Mouse (Mus musculus) olfactory bulb, adult 2 months (tissue): Measurements from ENCODE around the gene Tfpi. TPM values are rescaled to one million over a fixed set of nuclear protein-coding genes. Genes with fewer than 3 reads are reported as not detected.
"Not testable (repeated sequence)": the region's sequence is repeated elsewhere in the genome, so short reads cannot be mapped to it uniquely, and the experiment has no call there.

ENCODE experiments used
- H3K27ac ChIP-seq: fragments of 200-500 bp; 2 replicates; pipeline ENCODE4 v1.5.1; 2012; ENCODE audit warnings: low read depth, low read length; ENCODE audit not compliant: insufficient read depth
- H3K4me1 ChIP-seq: fragments of 200-500 bp; 2 replicates; pipeline ENCODE4 v1.6.1; 2012; ENCODE audit warnings: low read length; ENCODE audit not compliant: control insufficient read depth, insufficient read depth
- H3K4me3 ChIP-seq: fragments of 200-500 bp; 2 replicates; pipeline ENCODE4 v1.5.1; 2012; ENCODE audit warnings: mild to moderate bottlenecking, low read depth, low read length, moderate library complexity; ENCODE audit not compliant: insufficient read depth
- CTCF ChIP-seq: fragments of 200-500 bp; IDR thresholded peaks from 2 replicates; pipeline ENCODE4 v1.5.1; 2012; ENCODE audit warnings: low read depth, mild to moderate bottlenecking, low read length, moderate library complexity; ENCODE audit not compliant: insufficient read depth
- POLR2A ChIP-seq: fragments of 200-500 bp; IDR thresholded peaks from 2 replicates; pipeline ENCODE4 v1.6.1; 2012; ENCODE audit warnings: mild to moderate bottlenecking, low read depth, low read length, moderate library complexity; ENCODE audit not compliant: insufficient read depth
- WGBS: fragments of 180-500 bp; shearing (Covaris S2); methylation state at CpG from one replicate; pipeline ENCODE4 v1.1.7; 2018; 5-methylcytosine and 5-hydroxymethylcytosine counted together
- polyA plus RNA-seq: library from polyadenylated mRNA; stranded (reverse); fragments of >200 nt; gene quantifications from 2 replicates; pipeline ENCODE4 v1.2.4, GENCODE M21; 2012; ENCODE audit warnings: low replicate concordance; ENCODE audit not compliant: missing spikeins, insufficient read depth, insufficient read length

Gene Tfpi
- polyA plus RNA-seq, 1 experiment, result not detected

DNA sequence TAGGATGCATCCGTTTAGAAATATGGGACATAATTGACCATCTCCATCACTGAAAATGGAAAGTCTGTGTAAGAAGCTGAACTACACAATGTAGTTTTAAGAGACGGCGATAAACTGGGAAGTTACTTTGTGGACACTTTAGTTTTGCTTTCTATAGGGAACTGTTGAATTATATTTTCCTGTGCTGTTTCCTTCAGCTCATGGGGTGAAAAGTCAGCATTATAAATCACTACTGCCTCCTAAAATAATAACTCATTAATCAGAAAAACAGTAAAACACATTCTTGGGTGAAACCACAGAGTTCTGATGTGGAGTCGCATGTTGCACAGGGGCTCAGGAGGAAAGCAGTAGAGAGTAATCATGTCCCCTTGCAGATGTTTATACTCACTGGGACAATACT lies 50.0 kb downstream of the Tfpi start:
- Histone ChIP-seq H3K4me1 (no peaks in the 10 kb centered on the region; the same call in 1 of the 2 replicates), H3K4me3 (no peak overlapping the region), H3K27ac (no peak overlapping the region)
- 92% methylated on average over 4 of the region's 4 CpGs for WGBS
- TF ChIP-seq POLR2A (no peak), CTCF (no peak)

DNA sequence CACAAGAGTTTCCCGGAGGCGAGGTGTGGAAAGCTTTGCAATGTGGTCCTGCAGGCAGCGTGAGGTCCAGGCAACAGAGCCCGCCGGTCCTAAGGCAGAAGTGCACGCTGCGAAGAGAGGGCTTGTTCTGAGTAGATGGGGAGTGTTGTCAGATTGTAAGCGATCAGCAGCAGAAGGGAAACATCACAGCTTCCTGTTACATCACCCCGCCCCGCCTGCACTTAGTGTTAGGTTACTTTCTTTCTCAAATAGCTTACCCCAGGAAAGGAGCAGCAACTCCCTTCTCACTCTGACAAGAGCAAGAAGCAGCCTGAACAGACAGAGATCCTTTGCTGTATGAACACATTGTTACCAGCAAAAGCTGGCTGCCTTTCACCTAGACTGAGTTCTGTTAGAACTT lies 51.4 kb downstream of the Tfpi start, which contains the start of gene Calcrl:
Calcrl (minus strand) TSS at position 274 of the 400 bp plus-strand sequence.
- Histone ChIP-seq H3K4me3 (peak within 1 kb of the TSS; percentile 25), H3K4me1 (no peaks in the 10 kb centered on the region; the same call in 1 of the 2 replicates), H3K27ac (no peak within 1 kb of the TSS)
- 2% methylated on average over 10 of the region's 10 CpGs for WGBS
- no peak for TF ChIP-seq CTCF

DNA sequence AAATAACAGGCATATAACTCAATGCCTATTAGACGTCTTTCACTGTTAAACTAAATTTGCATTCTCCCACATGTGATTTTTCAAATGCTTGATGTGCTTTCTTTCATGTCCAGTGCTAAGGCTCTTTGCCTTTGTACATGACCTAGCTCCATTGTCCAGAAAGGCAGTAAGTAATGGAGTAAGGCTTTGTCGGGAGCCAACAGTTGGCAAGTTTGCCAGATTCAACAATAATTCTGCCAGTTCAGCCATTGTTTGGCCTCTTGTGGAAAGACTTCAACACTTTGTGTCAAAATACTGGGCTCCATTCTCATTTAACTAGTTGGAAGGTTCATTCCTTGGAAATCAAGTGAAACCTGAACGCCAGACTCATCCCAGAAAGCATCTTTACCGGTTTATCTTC lies 60.1 kb downstream of the Tfpi start:
- no peak for TF ChIP-seq POLR2A
- no peak for TF ChIP-seq CTCF
- H3K4me3 ChIP-seq, result no peak overlapping the region
- WGBS, result 54% methylated on average over 4 of the region's 4 CpGs
- no peak overlapping the region for H3K27ac ChIP-seq
- H3K4me1 ChIP-seq, result no peaks in the 10 kb centered on the region

DNA sequence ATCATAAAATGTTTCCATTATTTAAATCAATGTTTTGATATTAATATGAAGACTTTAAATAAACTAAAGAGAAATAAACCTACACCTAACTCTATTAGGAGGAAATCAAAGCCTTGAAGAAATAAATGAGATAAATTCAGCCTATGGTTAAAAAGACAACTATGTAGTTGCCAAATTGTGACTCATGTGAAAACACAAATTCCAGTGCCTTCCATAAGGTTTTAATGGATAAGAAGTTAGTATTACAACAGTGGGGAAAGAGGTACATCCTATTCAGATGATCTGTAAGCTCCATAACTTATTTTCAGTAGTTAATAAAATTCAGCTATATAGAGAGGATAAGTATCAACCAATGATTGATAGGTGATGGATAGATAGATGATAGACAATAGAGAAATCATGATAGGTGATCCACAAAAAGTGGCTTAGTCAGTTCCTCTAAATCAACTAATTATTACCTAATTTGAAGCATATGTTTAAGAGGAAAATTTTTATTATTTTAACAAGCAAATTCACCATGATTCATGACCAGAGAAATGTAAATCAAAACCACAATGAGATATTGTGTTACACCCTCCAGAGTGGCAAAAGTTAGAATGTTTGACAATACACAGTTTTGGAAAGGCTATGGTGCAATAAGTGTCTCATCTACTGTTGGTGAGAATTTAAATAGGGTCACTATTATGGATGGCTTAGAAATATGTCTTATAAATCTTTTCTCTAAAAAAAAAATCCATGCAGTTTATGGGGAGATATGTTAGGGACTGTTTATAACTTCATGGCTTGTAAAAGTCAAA lies 66.6 kb downstream of the Tfpi start:
- TF ChIP-seq POLR2A, result no peak
- no peak for TF ChIP-seq CTCF
- H3K4me3 ChIP-seq, result no peak overlapping the region
- no peaks in the 10 kb centered on the region for H3K4me1 ChIP-seq
- no peak overlapping the region for H3K27ac ChIP-seq

DNA sequence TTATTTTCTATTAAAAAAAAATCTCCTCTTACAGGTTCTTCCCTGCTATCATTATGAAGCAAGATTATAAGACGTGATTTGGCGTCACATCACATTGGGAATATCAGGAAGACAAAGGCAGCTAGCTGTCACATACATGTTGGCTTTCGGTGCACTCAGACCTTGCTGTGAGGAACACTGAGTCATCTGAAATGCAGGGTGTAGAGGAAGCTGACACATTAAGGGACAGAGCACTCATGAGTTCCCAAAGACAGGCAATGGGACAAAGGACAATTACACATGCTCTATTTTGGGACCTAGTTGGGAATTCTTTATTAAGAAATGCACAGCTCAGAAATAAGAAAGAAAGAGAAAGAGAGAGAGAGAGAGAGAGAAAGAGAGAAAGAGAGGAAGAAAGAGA lies 71.7 kb downstream of the Tfpi start:
- H3K27ac ChIP-seq, result no peak overlapping the region
- no peaks in the 10 kb centered on the region for H3K4me1 ChIP-seq
- no peak overlapping the region for H3K4me3 ChIP-seq
- TF ChIP-seq CTCF (no peak), POLR2A (no peak)
- WGBS, result 80% methylated on average over 3 of the region's 3 CpGs

DNA sequence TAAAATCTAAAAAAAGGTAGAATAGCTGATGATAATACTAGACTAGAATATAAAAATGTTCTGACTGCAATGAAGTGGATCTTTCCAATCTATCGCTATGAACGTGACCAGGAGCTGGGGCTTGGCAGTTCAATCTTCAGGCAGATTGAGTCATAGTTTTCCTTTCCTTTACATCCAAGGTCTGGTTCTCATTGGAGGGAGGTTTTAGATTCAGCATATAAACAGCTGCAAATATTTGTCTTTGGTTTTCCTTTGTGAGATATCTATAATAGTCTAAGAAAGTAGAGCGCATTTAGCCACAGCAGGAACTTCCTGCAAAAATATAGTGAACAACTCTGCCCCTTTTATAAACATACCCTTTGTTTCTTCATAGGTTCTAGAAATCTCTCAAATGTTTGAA lies 73.9 kb downstream of the Tfpi start:
- Histone ChIP-seq H3K4me3 (no peak overlapping the region), H3K27ac (no peak overlapping the region), H3K4me1 (no peaks in the 10 kb centered on the region)
- TF ChIP-seq CTCF (no peak), POLR2A (no peak)
- 94% methylated on average over 3 of the region's 3 CpGs for WGBS

DNA sequence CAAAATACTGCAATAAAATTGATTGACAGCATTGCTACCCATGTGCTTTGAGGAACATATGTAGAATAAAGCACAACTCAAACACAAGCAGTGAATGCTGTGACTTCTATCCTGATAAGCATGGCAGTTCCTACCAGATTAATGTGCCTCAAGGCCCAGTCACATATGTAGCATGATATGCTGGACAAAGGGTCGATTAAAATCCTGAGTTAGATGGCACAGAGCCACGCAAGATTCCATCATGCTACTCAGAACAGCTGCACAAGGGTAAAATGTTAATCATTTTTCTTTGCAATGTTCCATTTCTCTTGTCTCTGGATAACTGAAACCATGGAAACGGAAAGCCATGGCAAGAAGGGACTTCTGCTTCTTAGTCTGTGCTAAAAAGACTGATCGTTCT lies 80.0 kb downstream of the Tfpi start:
- WGBS, result 76% methylated on average over 4 of the region's 4 CpGs
- Histone ChIP-seq H3K4me1 (no peaks in the 10 kb centered on the region), H3K4me3 (no peak overlapping the region), H3K27ac (no peak overlapping the region)
- TF ChIP-seq CTCF (no peak), POLR2A (no peak)

DNA sequence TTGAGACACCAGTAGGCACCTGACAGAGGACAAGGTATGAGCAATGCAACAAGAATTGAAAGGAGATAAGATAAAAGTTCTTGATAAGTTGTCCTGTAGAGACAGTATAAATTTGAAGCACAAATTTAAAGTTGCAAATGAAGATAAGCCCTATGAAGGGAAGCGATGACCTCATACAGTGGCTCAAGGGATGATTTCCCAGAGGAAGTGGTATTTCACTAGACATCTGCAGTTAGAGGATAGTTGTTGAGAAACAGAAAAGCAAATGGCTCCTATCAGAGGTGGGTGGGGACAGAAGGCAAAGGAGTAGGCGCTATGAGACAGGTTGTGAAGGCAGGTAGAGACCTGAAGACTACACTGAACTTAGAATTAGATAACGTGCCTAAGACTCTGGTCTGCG lies 83.3 kb downstream of the Tfpi start:
- 94% methylated on average over 4 of the region's 4 CpGs for WGBS
- Histone ChIP-seq H3K4me1 (no peaks in the 10 kb centered on the region), H3K4me3 (no peak overlapping the region), H3K27ac (no peak overlapping the region)
- TF ChIP-seq CTCF (no peak), POLR2A (no peak)

DNA sequence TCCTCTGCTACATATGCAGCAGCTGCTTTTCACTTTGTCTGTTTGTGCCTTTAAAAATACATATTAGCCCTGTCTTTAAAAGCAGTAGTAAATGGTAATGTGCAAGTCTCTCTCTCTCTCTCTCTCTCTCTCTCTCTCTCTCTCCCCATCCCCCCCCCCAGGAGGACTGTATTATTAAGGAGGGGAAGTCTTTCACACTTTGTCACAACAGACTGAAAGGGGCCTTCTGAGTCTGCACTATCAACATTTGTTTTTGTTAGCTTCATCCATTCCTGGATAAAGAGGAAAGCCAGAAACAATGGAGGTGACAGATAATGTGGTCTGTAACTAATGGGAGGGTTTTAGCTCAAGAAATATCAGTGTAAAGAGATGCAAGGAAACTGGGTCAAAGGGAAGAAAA lies 87.5 kb downstream of the Tfpi start:
- H3K4me1 ChIP-seq, result no peaks in the 10 kb centered on the region
- TF ChIP-seq POLR2A (no peak), CTCF (no peak)
- H3K4me3 ChIP-seq, result no peak overlapping the region
- no peak overlapping the region for H3K27ac ChIP-seq

DNA sequence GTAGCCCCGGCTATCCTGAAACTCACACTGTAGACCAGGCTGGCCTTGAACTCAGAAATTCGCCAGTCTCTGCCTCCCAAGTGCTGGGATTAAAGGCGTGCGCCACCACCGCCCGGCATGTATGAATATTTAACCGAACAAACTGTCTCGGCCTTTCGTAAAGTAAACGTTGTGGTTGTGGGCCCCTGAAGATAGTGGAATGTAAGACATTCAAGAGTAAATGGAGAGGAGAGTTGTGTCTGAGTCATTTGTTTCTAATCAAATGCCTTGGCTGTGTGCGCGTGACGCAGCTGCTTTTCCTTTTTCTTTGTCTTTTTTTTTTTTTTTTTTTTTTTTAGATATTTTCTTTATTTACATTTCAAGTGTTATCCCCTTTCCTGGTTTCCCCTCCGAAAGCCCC lies 88.0 kb downstream of the Tfpi start:
- H3K4me3 ChIP-seq, H3K27ac ChIP-seq, H3K4me1 ChIP-seq: not testable (repeated sequence)
- 83% methylated on average over 14 of the region's 14 CpGs for WGBS

DNA sequence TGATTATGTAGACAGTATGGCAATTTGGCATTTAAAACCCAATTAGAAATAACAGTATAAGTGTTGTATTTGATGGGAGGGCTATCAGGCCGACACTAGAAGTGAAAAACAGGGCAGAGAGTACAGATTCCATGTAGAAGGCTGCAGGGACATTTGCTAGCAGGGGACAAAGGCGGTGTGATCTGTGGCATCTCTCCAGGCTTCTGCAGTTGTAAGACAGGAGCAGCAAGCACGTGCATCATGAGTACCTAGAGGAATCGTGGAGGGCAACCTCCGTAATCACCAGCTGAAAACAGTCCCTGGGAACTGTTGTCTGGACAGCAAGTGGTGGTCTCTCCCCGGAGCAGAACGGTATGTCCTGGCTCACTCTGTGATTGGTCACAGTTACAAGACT lies 88.6 kb downstream of the Tfpi start:
- no peak overlapping the region for H3K4me3 ChIP-seq
- TF ChIP-seq POLR2A, result no peak
- no peaks in the 10 kb centered on the region for H3K4me1 ChIP-seq
- 85% methylated on average over 7 of the region's 7 CpGs for WGBS
- H3K27ac ChIP-seq, result no peak overlapping the region
